Mouse (Mus musculus): ENCODE data around the gene Fras1. TPM values are rescaled to one million over a fixed set of nuclear protein-coding genes. Genes with fewer than 3 reads are reported as not detected.

The Fras1 gene
- total and polyA plus RNA-seq, 3 experiments = 1.00 to 1.6 (median 1.3) TPM

- no peak for DNase-seq
- Histone ChIP-seq H3K9ac (ENCODE audit: low read depth, low read length) (no peak overlapping the region), H3K79me2 (replicated peaks; ENCODE audit: control insufficient read depth, insufficient read depth, low read length) (no peaks in the 10 kb centered on the region), H3K4me1 (ENCODE audit: control insufficient read depth, insufficient read depth, low read length) (no peaks in the 10 kb centered on the region), H3K36me3 (ENCODE audit: control insufficient read depth, insufficient read depth, low read length) (no peaks in the 10 kb centered on the region), H3K4me3 (no peak overlapping the region), H3K27me3 (ENCODE audit: control insufficient read depth, insufficient read depth, low read length) (no peaks in the 10 kb centered on the region), H3K27ac (no peak overlapping the region)
- WGBS = 53% methylated on average over 2 of the region's 2 CpGs
- intact Hi-C loops (cut with DNase I) = loop anchor here (10.0 kb wide), 1 partner anchor 308 kb away; the partner anchor contains the start of gene Fras1
- TF ChIP-seq EP300 (IDR thresholded peaks at IDR 0.05; ENCODE audit: insufficient read depth, low read depth, low read length) = no peak
Measured at GRCm38 (mm10) chr5:96682777-96683176, 309.0 kb downstream of the Fras1 start.

GRCm38 (mm10) chr5:96688885-96689284 lies 315.1 kb downstream of the Fras1 start:
- Histone ChIP-seq H3K27me3 (ENCODE audit: control insufficient read depth, insufficient read depth, low read length) (no peaks in the 10 kb centered on the region), H3K79me2 (replicated peaks; ENCODE audit: control insufficient read depth, insufficient read depth, low read length) (no peaks in the 10 kb centered on the region), H3K27ac (no peak overlapping the region), H3K36me3 (ENCODE audit: control insufficient read depth, insufficient read depth, low read length) (no peaks in the 10 kb centered on the region; the same call in 1 of the 2 replicates), H3K9ac (ENCODE audit: low read depth, low read length) (no peak overlapping the region), H3K4me3 (no peak overlapping the region), H3K4me1 (ENCODE audit: control insufficient read depth, insufficient read depth, low read length) (peaks cover 1% of the 10 kb centered on the region; the same call in 1 of the 2 replicates)
- 44% methylated on average over 2 of the region's 2 CpGs for WGBS
- peak in 1 of 2 experiments; percentile 18 for DNase-seq
- TF ChIP-seq POLR2A (IDR thresholded peaks at IDR 0.05; ENCODE audit: insufficient read depth, low read depth, low read length) (no peak), EP300 (IDR thresholded peaks at IDR 0.05; ENCODE audit: insufficient read depth, low read depth, low read length) (no peak), CTCF (IDR thresholded peaks at IDR 0.05) (no peak)
- intact Hi-C loops (cut with DNase I) = loop anchor here (10.0 kb wide), 1 partner anchor 314 kb away; the partner anchor contains the start of gene Fras1

GRCm38 (mm10) chr5:96698972-96699371 lies 325.2 kb downstream of the Fras1 start:
- Histone ChIP-seq H3K9ac (ENCODE audit: low read depth, low read length) (no peak overlapping the region), H3K4me3 (no peak overlapping the region), H3K36me3 (ENCODE audit: control insufficient read depth, insufficient read depth, low read length) (no peaks in the 10 kb centered on the region), H3K27ac (no peak overlapping the region), H3K27me3 (ENCODE audit: control insufficient read depth, insufficient read depth, low read length) (no peaks in the 10 kb centered on the region), H3K4me1 (ENCODE audit: control insufficient read depth, insufficient read depth, low read length) (no peaks in the 10 kb centered on the region), H3K79me2 (replicated peaks; ENCODE audit: control insufficient read depth, insufficient read depth, low read length) (no peaks in the 10 kb centered on the region)
- 45% methylated on average over 8 of the region's 8 CpGs for WGBS
- TF ChIP-seq EP300 (IDR thresholded peaks at IDR 0.05; ENCODE audit: insufficient read depth, low read depth, low read length) = no peak
- no peak for TF ChIP-seq CTCF (IDR thresholded peaks at IDR 0.05)
- no peak for TF ChIP-seq POLR2A (IDR thresholded peaks at IDR 0.05; ENCODE audit: insufficient read depth, low read depth, low read length)
- no peak for DNase-seq
- intact Hi-C loops (cut with DNase I) = no loop called here

GRCm38 (mm10) chr5:96702706-96703625 lies 329.2 kb downstream of the Fras1 start:
- no peaks in the 10 kb centered on the region for H3K36me3 ChIP-seq (ENCODE audit: control insufficient read depth, insufficient read depth, low read length)
- no peak overlapping the region for H3K27ac ChIP-seq
- 72% methylated on average over 22 of the region's 22 CpGs for WGBS

GRCm38 (mm10) chr5:96708515-96708914 lies 334.8 kb downstream of the Fras1 start:
- Histone ChIP-seq H3K27ac (no peak overlapping the region), H3K36me3 (ENCODE audit: control insufficient read depth, insufficient read depth, low read length) (no peaks in the 10 kb centered on the region), H3K4me3 (no peak overlapping the region), H3K9ac (ENCODE audit: low read depth, low read length) (no peak overlapping the region), H3K4me1 (ENCODE audit: control insufficient read depth, insufficient read depth, low read length) (no peaks in the 10 kb centered on the region), H3K79me2 (replicated peaks; ENCODE audit: control insufficient read depth, insufficient read depth, low read length) (no peaks in the 10 kb centered on the region), H3K27me3 (ENCODE audit: control insufficient read depth, insufficient read depth, low read length) (no peaks in the 10 kb centered on the region)
- intact Hi-C loops (cut with DNase I) = no loop called here
- DNase-seq = no peak
- TF ChIP-seq EP300 (IDR thresholded peaks at IDR 0.05; ENCODE audit: insufficient read depth, low read depth, low read length) (no peak), POLR2A (IDR thresholded peaks at IDR 0.05; ENCODE audit: insufficient read depth, low read depth, low read length) (no peak), CTCF (IDR thresholded peaks at IDR 0.05) (no peak)
- WGBS = 73% methylated on average over 10 of the region's 10 CpGs

More at GRCm38 (mm10) chr5:96702706-96703625, 329.2 kb downstream of the Fras1 start:
- no peak for TF ChIP-seq POLR2A (IDR thresholded peaks at IDR 0.05; ENCODE audit: insufficient read depth, low read depth, low read length)
- Histone ChIP-seq H3K4me1 (ENCODE audit: control insufficient read depth, insufficient read depth, low read length) (no peaks in the 10 kb centered on the region), H3K4me3 (no peak overlapping the region), H3K27me3 (ENCODE audit: control insufficient read depth, insufficient read depth, low read length) (no peaks in the 10 kb centered on the region), H3K9ac (ENCODE audit: low read depth, low read length) (no peak overlapping the region), H3K79me2 (replicated peaks; ENCODE audit: control insufficient read depth, insufficient read depth, low read length) (no peaks in the 10 kb centered on the region)
- DNase-seq = no peak
- intact Hi-C loops (cut with DNase I) = no loop called here

GRCm38 (mm10) chr5:96712089-96712684 lies 338.4 kb downstream of the Fras1 start:
- WGBS = 57% methylated on average over 12 of the region's 12 CpGs
- H3K9ac ChIP-seq (ENCODE audit: low read depth, low read length) = no peak overlapping the region
- intact Hi-C loops (cut with DNase I) = no loop called here

More at GRCm38 (mm10) chr5:96712089-96712684, 338.4 kb downstream of the Fras1 start:
- no peak for DNase-seq
- H3K27ac ChIP-seq = no peak overlapping the region
- H3K36me3 ChIP-seq (ENCODE audit: control insufficient read depth, insufficient read depth, low read length) = no peaks in the 10 kb centered on the region
- TF ChIP-seq POLR2A (IDR thresholded peaks at IDR 0.05; ENCODE audit: insufficient read depth, low read depth, low read length) = no peak
- H3K4me3 ChIP-seq = no peak overlapping the region
- H3K79me2 ChIP-seq (replicated peaks; ENCODE audit: control insufficient read depth, insufficient read depth, low read length) = no peaks in the 10 kb centered on the region
- no peaks in the 10 kb centered on the region; the same call in 1 of the 2 replicates for H3K27me3 ChIP-seq (ENCODE audit: control insufficient read depth, insufficient read depth, low read length)
- no peaks in the 10 kb centered on the region for H3K4me1 ChIP-seq (ENCODE audit: control insufficient read depth, insufficient read depth, low read length)

Data from heart, adult 2 months (tissue).